Mouse (Mus musculus) embryonic fibroblast, embryonic 13.5 days (primary cell): ENCODE data around the gene Olfr312. TPM values are rescaled to one million over a fixed set of nuclear protein-coding genes. Genes with fewer than 3 reads are reported as not detected.
"Not testable (repeated sequence)": the region's sequence is repeated elsewhere in the genome, so short reads cannot be mapped to it uniquely, and the experiment has no call there.

ENCODE experiments used
- H3K27ac ChIP-seq: 2 replicates; pipeline ENCODE4 v1.5.1; 2012; ENCODE audit warnings: low read length, control low read depth, inconsistent platforms; ENCODE audit not compliant: insufficient read depth
- H3K4me1 ChIP-seq: 2 replicates; pipeline ENCODE4 v1.6.1; 2011; ENCODE audit warnings: low read length; ENCODE audit not compliant: control insufficient read depth, insufficient read depth
- H3K4me3 ChIP-seq: 2 replicates; pipeline ENCODE4 v1.5.1; 2011; ENCODE audit warnings: mild to moderate bottlenecking, control low read depth, low read length; ENCODE audit not compliant: insufficient read depth
- CTCF ChIP-seq: IDR thresholded peaks from 2 replicates; pipeline ENCODE4 v1.5.1; 2011; ENCODE audit warnings: mild to moderate bottlenecking, control low read depth, low read length, moderate library complexity, borderline replicate concordance; ENCODE audit not compliant: insufficient read depth
- POLR2A ChIP-seq: IDR thresholded peaks from 2 replicates; pipeline ENCODE4 v1.6.1; 2011; ENCODE audit warnings: low read depth, mild to moderate bottlenecking, control low read depth, low read length, moderate library complexity
- polyA plus RNA-seq: library from polyadenylated mRNA; stranded (reverse); fragments of >200 nt; gene quantifications from 2 replicates; pipeline ENCODE4 v1.2.4, GENCODE M21; 2011; ENCODE audit warnings: low read depth; ENCODE audit not compliant: missing spikeins, insufficient read length

The Olfr312 gene
- polyA plus RNA-seq, 1 experiment: not detected

GRCm38 (mm10) chr11:58801558-58802228, 27.3 kb upstream of the Olfr312 start, which contains the start of gene Fam183b:
Gene Fam183b, minus strand, starts transcription at chr11:58801960.
- Histone ChIP-seq H3K27ac (no peak within 1 kb of the TSS), H3K4me1 (no peaks in the 10 kb centered on the region), H3K4me3 (no peak within 1 kb of the TSS)
- TF ChIP-seq POLR2A: no peak
- no peak for TF ChIP-seq CTCF

- TF ChIP-seq CTCF (no peak), POLR2A (no peak)
- Histone ChIP-seq H3K27ac (no peak overlapping the region), H3K4me3 (no peak overlapping the region), H3K4me1 (no peaks in the 10 kb centered on the region)
These were observed 25.2 kb upstream of the Olfr312 start for GRCm38 (mm10) chr11:58803871-58804270.

- H3K4me1 ChIP-seq: no peaks in the 10 kb centered on the region
- no peak for TF ChIP-seq CTCF
- no peak for TF ChIP-seq POLR2A
These were observed 24.6 kb upstream of the Olfr312 start for GRCm38 (mm10) chr11:58804393-58804792.

GRCm38 (mm10) chr11:58812001-58812400, 17.0 kb upstream of the Olfr312 start:
- TF ChIP-seq CTCF (no peak), POLR2A (no peak)
- H3K27ac ChIP-seq: no peak overlapping the region
- no peaks in the 10 kb centered on the region for H3K4me1 ChIP-seq

More at GRCm38 (mm10) chr11:58804393-58804792, 24.6 kb upstream of the Olfr312 start:
- H3K27ac ChIP-seq: no peak overlapping the region
- no peak overlapping the region for H3K4me3 ChIP-seq

GRCm38 (mm10) chr11:58814700-58815099, 14.3 kb upstream of the Olfr312 start, which contains the start of gene Olfr313:
Gene Olfr313, plus strand, starts transcription at chr11:58815000.
- H3K4me3 ChIP-seq, H3K27ac ChIP-seq, H3K4me1 ChIP-seq: not testable (repeated sequence)

More at GRCm38 (mm10) chr11:58812001-58812400, 17.0 kb upstream of the Olfr312 start:
- no peak overlapping the region for H3K4me3 ChIP-seq

GRCm38 (mm10) chr11:58815676-58816075, 13.4 kb upstream of the Olfr312 start:
- no peaks in the 10 kb centered on the region for H3K4me1 ChIP-seq
- TF ChIP-seq POLR2A (no peak), CTCF (no peak)
- H3K27ac ChIP-seq: no peak overlapping the region
- H3K4me3 ChIP-seq: no peak overlapping the region

- no peak overlapping the region for H3K27ac ChIP-seq
- H3K4me3 ChIP-seq: no peak overlapping the region
- TF ChIP-seq CTCF (no peak), POLR2A (no peak)
- no peaks in the 10 kb centered on the region for H3K4me1 ChIP-seq
These were observed 727 bp downstream of the Olfr312 start for GRCm38 (mm10) chr11:58829764-58830163.

- H3K4me1 ChIP-seq, H3K4me3 ChIP-seq, H3K27ac ChIP-seq: not testable (repeated sequence)
These were observed 3.5 kb downstream of the Olfr312 start for GRCm38 (mm10) chr11:58832541-58832940.

GRCm38 (mm10) chr11:58838951-58839350, 9.9 kb downstream of the Olfr312 start, which contains the start of gene Olfr311:
Gene Olfr311, plus strand, starts transcription at chr11:58839251.
- not testable (repeated sequence) for H3K4me3 ChIP-seq, H3K4me1 ChIP-seq, H3K27ac ChIP-seq

- TF ChIP-seq CTCF (no peak), POLR2A (peak; percentile 87)
- peak within 1 kb of the TSS; percentile 93 for H3K4me3 ChIP-seq
- no peak within 1 kb of the TSS for H3K27ac ChIP-seq
- peaks cover 5% of the 10 kb centered on the region for H3K4me1 ChIP-seq
These were observed 18.0 kb downstream of the Olfr312 start, which contains the start of gene Gm12258 for GRCm38 (mm10) chr11:58846919-58847461. Gene Gm12258, plus strand, starts transcription at chr11:58847158.
